Mouse (Mus musculus) spleen, postnatal 10 days (tissue): ENCODE measurements around the gene Npy.

Experiments used
- DNase-seq, 2 experiments: peaks; one replicate each; pipeline ENCODE4 v3.0.0; 2021 to 2022; ENCODE audit warnings: low spot score in 2 of 2

The Npy gene

GRCm38 (mm10) chr6:49821961-49822870 is at the start of gene Npy:
Npy (plus strand) TSS chr6:49822710.
- DNase-seq = peak; percentile 10 to 18

- no peak for DNase-seq
Observed at GRCm38 (mm10) chr6:49775006-49775405, 47.5 kb upstream of the Npy start.

- DNase-seq = no peak
Observed at GRCm38 (mm10) chr6:49778109-49778508, 44.4 kb upstream of the Npy start.

DNA sequence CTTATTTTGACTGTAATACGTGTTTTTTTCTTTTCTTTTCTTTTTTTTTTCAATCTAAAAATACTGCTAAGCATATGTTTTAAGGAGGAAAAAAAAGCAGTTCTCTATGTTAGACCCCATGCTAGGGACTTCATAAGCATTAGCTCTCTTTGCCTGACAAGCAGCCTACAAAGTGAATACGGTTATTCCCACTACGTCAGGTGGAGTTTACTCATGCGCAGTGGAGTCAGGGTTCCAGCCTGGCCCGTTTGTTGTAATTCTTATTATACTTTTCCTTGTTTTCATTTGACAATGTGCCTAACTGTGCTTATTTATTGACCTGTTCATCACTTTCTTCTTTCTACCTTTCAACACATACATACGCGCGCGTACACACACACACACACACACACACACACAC is 43.8 kb upstream of the Npy start:
- no peak for DNase-seq

DNA sequence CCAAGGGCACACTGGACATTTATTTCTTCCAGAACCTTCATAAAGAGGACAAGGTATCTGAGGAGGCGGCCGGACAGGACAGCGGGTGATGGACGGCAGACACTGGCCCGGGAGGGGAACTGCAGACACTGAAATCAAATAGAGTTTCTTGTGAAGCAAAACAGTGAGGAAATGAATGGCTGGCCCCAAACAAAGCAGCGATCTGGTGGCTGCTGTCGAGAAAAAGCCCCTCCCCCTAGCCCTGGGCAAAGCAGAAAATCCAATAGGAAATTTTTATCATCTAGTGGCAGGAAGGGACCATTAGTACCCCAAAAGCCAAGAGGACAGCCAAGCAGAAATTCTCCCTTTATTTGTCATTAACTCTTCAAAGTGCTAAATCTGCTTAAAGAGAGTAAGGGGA is 42.9 kb upstream of the Npy start:
- DNase-seq = no peak

- DNase-seq = no peak
Observed at GRCm38 (mm10) chr6:49780846-49781400, 41.6 kb upstream of the Npy start.

- no peak for DNase-seq
Observed at GRCm38 (mm10) chr6:49781852-49782251, 40.7 kb upstream of the Npy start.

DNA sequence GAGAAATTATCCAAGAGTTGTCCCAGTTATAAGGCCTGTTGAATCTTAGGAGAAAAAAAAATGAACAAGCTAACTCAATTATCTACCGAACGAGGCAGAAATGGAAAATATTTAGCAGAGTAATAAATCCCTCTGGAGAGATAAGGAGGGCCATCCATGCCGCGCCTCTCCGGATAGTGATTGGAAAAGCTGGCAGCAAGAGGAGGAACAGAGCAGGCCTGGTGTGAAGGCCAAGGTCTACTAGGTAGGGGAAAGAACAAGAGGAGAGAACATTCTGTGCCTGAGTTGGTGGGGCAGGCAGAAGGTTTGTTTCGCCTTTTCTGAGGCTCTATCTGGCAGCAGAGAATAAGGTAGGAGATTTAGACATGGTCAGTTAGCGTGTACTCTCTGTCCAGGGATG is 39.8 kb upstream of the Npy start:
- no peak for DNase-seq

- DNase-seq = no peak
Observed at GRCm38 (mm10) chr6:49792524-49792923, 30.0 kb upstream of the Npy start.

DNA sequence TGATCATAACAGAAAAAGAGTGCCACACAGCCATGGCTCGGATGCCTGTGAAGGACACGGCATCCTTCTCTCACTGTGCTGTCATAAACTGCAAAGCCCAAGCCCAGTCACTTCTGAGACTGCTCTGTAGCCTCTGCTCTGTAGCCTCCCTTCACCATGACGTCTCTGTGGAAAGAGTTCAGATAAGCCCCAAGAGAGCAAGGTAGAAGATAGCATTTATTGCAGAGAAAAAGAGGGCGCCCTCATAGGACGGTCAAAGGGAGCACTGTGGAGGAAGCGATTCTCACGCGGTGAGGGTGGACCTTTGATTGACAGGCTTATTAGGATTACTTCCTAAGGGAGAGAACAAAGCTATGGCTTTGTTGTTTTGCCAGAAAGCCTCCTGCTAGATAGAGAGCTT is 18.4 kb upstream of the Npy start:
- DNase-seq = no peak

DNA sequence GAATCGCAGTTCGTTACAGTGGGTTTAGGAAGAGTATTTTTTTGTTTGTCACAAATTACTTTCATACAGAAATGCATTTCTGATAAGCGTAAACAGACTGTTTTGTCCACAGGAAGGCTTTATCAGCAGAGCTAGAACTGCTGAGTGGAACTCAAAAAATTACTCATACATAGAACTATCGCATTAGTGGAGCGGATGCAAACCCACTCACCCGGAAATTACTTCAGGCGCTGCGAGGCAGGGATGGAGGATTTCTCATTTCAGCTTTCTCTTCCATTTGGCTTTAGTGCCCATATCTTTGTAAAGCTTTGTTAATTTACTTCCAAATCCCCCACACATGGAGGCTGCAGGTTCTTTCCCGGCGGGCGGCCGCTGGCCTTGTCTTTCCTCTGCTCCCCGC is 14.4 kb upstream of the Npy start:
- no peak for DNase-seq

GRCm38 (mm10) chr6:49817183-49817582 is 5.3 kb upstream of the Npy start:
- no peak for DNase-seq

GRCm38 (mm10) chr6:49817625-49818024 is 4.9 kb upstream of the Npy start:
- no peak for DNase-seq

GRCm38 (mm10) chr6:49822871-49823230 is 341 bp downstream of the Npy start:
- no peak for DNase-seq

- DNase-seq = no peak
Observed at GRCm38 (mm10) chr6:49823371-49823770, 861 bp downstream of the Npy start.

DNA sequence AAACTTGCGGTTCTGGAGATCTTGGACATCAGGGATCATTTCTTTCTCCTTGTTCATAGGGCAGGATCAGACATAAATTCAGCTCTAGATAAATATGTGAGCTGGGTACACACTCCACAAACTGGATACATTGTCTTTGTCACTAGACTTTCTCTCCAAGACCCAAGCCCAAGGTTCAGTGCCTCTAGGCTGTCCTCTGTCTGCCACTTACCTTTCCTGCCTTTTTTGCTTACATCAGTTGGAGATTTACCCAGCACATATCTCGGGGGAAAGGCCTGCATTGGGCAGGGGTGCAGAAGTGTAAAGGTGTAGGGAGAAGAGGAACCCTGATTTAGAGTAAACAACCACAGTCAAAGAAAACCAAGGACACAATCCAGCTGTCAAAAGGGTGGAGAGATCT is 1.3 kb downstream of the Npy start:
- DNase-seq = no peak

DNA sequence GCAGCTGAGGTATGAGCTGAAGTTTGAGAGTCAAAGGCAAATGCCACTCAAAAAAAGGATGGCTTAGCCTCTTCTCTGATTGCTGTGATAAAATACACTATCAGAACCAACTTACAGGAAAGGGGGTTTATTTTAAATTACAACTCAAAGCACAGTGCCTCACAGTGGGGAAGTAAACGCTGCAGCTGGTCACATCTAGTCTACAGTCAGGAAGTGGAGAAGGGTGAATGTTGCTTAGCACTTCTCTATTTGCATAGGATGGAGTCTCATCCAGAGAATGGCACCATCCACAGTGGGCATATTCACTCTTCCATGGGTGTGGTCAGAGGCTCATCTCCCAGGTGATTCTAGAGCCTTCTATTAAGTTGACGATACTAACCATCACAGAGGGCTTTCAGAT is 9.1 kb downstream of the Npy start:
- DNase-seq = no peak

DNA sequence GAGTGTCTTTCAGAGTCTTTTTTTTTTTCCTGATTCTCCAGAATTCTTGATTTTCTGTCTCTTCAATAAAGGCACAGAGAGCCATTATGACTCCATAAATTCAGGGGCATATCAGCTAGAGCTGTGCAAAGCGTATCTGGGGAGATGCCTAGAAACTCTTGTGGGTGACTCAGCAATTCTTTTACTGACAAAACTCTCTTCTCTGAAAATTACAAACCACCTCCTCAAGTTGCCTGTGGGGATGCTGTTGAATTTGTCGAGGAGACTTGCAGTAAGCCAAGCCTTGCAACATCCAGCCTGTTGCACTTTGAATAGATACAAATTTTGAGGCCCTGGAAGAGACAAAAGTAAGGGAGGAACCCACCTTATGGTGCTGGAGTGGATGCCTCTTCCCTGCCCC is 34.3 kb downstream of the Npy start:
- DNase-seq = no peak

DNA sequence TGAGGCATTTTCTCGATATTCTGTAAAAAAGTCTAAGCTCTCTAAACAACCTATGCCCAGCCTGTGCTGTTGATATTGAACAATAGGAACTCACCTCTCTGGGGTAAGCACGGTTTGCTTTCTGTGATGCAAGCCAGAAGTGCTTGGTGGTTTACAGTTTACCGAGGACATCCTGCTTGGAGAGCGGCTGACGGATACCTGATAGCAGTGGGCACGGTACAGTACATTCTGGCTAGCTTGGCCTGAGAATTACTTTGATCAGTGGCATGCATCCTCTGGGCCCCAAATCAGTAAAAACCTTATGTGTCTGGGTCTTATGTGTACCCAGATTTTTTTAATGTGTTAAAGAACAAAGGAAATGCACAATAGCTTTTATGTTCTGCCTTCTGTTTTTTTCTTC is 45.1 kb downstream of the Npy start:
- DNase-seq = no peak

DNA sequence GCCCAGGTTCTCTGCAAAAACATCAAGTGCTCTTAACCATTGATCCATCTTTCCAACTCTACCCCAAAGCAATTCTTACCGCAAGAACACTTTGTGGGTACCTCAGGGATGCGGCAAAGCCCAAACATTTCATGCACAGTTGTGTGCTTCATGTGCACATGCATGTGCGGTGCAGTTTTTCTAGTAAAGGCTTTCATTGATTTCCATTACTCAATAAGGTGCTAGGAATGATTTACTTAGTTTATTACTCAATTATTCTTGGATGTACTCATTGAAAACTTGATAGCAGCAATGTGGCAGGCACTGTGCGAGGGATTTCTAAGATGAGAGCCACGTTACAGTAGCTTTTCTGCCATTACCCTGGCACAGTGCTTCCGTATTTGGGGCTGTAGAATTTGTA is 48.6 kb downstream of the Npy start:
- DNase-seq = no peak

DNA sequence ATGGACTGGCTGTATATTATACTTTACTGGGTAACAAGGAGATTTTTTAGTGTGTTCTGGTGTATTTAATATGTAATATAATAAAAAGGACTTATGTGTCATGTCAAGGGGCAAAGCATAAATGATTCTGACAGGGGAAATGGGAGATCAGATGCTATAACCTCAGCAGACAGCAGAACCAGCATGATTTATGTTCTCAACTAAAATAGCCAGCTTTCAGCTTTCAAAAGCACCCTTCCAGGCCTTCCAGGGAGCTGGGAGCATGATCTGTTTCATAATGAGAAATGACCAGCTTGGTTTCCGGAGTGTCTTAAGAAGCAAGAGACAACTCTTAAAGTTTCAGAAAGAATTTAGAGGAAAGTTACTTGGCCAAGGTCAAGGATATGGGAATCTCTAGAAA is 51.0 kb downstream of the Npy start:
- no peak for DNase-seq

DNA sequence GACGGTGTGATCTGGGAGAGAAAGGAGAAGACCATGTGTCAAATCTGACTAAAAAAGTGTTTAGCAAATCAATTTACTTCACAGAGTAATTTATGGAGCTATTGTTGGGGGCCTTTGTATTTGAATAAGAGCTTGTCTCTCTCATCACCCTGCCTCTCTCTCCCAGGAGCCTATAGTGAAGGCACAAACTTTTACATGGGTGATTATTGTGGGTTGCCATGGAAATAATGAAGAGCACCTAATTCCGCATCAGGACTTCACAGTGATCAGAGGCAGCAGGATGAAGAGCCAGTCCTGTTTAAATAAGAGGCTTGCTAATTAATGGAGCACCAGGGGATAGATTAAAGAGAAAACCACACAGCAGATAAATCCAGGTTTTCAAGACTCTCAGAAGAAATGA is 52.6 kb downstream of the Npy start:
- DNase-seq = no peak

GRCm38 (mm10) chr6:49875791-49876190 is 53.3 kb downstream of the Npy start:
- DNase-seq = no peak
